Mouse (Mus musculus) cerebellum, postnatal 4 days (tissue): Measurements from ENCODE around the gene Gm10037.
"Not testable (repeated sequence)": the region's sequence is repeated elsewhere in the genome, so short reads cannot be mapped to it uniquely, and the experiment has no call there.

Source experiments
- DNase-seq, 2 experiments: peaks; one replicate each; pipeline ENCODE4 v3.0.0; 2022; ENCODE audit warnings: low spot score in 2 of 2, mixed read lengths in 1 of 2

Gm10037 gene

GRCm38 (mm10) chr13:67830911-67831336 is at the start of gene Gm10037:
Gene Gm10037 (plus strand): TSS chr13:67831106.
- DNase-seq: peak in 1 of 2 experiments; percentile 32

GRCm38 (mm10) chr13:67791921-67792455 is 38.9 kb upstream of the Gm10037 start:
- no peak for DNase-seq

DNA sequence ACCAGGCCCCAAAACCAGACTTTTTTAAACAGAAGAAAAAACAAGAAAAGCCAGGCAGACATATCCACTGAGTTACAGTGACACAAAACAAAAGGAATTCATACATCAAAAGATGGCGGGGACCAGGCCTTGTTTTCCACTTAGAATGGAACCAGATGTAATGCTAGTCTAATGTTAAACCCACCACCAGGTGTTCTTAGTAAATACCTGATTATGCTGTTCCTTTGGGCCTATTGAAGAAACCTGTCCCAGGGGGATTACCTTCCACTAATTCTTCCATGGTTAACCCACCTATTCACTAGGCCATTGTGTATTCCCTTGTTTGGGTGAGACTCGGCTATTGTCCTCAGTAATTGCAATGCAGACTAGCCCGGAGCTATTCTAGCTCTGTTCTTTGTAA is 32.3 kb upstream of the Gm10037 start:
- no peak for DNase-seq

DNA sequence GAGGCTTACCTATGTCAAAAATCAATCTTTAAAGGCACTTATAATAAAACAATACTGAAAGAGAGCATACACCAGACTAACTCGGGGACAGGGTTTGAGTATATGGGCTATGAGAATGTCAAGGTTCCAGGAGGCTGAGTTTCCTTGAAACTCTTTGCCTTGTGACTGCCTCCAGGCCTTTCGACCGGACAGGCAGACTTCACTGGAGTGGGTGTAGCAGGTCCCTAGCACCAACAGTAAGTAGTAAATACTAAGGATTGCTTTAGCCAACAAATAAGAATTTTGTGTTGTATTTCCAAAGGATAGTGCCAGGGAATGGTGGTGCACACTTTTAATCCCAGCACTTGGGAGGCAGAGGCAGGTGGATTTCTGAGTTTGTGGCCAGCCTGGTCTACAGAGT is 31.8 kb upstream of the Gm10037 start:
- not testable (repeated sequence) for DNase-seq

- DNase-seq: no peak
These were observed 19.2 kb upstream of the Gm10037 start for GRCm38 (mm10) chr13:67811651-67812210.

- no peak for DNase-seq
These were observed 17.8 kb upstream of the Gm10037 start for GRCm38 (mm10) chr13:67812961-67813709.

DNA sequence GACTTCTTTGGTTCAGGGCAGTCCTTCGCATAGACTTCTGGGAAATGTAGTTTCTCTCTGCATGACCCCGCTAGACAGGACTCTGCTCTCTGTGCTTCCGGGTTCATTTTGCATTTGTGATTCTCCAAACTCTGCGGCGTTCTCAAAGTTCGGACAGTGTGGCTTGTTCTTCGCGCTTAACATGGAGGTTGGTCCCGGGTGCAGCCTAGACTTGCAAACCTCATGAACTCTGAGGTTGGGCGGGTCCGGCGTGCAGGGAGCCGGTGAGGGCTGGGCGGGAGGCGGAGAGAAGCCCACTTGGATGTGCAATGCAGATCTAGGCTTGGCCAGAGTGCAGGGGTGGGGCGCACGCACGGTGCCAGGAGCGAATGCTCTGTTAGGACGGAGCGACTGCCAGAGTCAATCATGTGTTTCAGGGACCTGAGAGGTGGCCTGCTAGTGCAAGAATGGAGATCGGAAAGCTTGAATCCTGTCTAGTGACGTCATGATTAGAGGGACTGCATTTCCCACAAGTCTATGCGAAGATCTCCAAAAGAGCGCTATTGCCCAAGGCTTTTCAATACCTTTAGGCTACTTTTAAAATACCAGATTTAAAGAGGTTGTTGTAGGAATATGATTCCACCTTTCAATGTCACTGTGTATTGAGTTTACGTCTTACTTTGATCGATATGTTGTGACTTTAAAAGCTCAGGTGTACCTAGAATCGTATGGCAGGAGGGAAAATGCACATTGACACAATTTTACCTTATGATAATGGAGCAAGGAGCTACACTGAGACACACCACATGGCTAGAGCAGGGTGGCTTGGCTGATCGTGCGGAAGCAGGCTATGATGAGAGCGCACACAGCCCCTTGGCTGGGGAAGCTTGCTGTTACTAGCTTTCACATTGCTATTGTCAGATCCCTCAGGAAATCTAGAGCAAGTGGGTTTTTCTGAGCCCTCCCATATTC is 16.9 kb upstream of the Gm10037 start, which contains the start of gene Zfp273:
Gene Zfp273 (plus strand): TSS at position 31 of the 951 bp plus-strand sequence.
- peak; percentile 39 to 66 for DNase-seq

DNA sequence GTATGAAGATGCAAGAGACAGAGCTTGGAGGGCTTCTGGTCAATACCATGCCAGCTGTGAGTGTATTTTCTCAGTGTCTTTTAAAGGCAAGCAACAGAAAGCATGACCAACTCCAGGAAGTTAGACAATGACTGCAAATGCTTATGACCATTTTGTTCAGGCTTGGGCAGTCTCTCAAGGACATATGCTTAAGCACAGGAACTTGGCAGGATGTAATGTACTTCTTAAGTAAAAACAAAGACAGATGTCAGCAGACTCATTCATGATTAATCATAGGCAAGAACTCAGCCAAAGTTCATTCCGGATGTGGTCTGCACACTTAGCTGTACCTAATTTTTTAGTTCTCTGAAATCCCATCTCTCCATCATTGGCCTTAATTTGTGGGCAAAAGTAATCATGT is 12.3 kb upstream of the Gm10037 start:
- DNase-seq: no peak

DNA sequence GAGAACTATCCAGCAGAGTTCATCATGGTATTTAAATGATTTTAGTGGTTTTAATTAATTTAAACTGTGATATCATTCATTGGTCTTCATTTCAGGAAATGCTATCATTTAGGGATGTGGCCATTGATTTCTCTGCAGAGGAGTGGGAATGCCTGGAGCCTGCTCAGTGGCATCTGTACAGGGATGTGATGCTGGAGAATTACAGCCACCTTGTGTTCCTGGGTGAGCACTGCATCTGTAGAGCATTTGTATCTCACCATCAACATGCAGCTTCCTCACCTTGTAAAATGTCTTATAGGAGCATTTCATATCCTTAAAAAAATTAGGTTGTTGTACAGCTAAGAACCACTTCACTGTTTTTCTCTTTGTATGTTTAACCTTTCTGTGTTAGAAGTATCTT is 2.2 kb downstream of the Gm10037 start:
- not testable (repeated sequence) for DNase-seq

DNA sequence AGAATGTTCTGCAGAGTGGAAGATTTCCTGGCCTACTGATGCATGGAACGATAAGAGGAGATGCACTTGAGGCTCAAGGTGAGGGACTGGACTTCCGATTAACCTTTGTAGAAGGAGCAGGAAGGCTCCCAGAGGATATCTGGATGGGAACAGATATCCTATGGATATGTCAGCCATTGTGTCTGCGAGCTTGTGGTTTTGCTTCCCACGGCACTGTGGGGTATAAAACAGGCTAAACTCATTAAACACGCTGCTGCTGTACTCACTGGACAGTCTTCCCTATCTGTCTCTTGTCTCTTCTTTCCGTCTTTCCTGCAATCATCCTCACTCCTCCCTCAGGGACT is 12.8 kb downstream of the Gm10037 start:
- no peak for DNase-seq

- peak in 1 of 2 experiments; percentile 59 for DNase-seq
These were observed 13.4 kb downstream of the Gm10037 start for GRCm38 (mm10) chr13:67844119-67844852.

GRCm38 (mm10) chr13:67844853-67845194 is 13.9 kb downstream of the Gm10037 start:
- DNase-seq: no peak

- no peak for DNase-seq
These were observed 19.5 kb downstream of the Gm10037 start for GRCm38 (mm10) chr13:67850361-67850760.

DNA sequence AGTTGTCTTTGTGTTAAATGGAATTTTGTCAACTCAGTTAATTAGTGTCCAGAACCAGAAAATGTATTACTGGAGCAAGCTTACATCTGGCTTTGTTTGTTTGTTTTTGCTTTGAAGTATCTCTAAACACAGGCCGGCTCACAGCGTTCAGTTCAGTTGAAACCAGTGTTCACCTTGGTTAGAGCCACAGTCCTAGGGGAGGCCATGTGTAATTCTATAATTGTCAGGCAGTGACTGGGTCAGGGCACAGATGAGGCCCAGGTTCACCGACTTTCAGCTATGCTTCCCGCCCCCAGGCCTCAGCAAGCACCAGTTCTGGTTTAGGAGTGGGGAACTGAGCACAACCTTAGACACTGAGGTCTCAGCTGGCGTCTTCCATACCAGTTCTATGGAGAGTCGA is 22.2 kb downstream of the Gm10037 start:
- no peak for DNase-seq

DNA sequence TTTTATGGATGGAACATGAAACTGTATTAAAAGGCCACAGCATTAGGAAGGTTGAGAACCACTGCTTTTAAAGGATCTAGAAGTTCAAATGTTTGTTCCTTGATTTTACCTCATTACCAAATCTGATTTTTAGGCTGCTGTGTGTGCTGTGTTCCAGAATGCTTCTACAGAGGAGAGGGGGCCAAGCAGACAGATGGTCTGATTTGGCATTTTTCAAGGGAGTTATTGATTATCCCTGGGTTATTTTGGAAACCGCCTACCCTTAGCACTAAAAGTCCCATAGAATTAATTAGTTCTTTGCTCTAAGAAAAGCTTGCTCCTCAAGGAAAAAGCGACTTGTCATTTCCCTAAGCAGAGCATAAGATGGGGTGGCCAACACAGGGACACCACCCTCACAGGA is 23.1 kb downstream of the Gm10037 start:
- no peak for DNase-seq

- no peak for DNase-seq
These were observed 26.4 kb downstream of the Gm10037 start for GRCm38 (mm10) chr13:67857317-67857716.

- no peak for DNase-seq
These were observed 31.6 kb downstream of the Gm10037 start for GRCm38 (mm10) chr13:67862508-67862907.

DNA sequence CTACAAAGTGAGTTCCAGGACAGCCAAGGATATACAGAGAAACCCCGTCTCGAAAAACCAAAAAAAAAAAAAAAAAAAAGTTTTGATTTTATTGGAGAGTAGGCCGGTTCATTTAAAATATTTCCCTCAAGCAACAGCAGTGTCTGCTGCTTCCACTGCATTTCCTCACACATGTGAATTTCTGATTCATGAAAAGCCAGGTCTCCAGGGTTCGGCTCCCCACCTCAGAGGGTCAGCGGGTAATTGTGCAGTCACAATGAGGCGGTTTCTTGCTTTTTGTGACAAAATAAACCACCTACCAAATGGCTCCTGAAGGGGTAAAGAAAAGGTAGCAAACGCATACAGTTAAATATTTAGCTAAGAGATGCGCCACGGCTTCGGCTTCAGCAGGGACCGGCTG is 32.1 kb downstream of the Gm10037 start, which contains the start of gene BC048507:
Gene BC048507 (plus strand): TSS at position 301 of the 400 bp plus-strand sequence.
- no peak for DNase-seq

DNA sequence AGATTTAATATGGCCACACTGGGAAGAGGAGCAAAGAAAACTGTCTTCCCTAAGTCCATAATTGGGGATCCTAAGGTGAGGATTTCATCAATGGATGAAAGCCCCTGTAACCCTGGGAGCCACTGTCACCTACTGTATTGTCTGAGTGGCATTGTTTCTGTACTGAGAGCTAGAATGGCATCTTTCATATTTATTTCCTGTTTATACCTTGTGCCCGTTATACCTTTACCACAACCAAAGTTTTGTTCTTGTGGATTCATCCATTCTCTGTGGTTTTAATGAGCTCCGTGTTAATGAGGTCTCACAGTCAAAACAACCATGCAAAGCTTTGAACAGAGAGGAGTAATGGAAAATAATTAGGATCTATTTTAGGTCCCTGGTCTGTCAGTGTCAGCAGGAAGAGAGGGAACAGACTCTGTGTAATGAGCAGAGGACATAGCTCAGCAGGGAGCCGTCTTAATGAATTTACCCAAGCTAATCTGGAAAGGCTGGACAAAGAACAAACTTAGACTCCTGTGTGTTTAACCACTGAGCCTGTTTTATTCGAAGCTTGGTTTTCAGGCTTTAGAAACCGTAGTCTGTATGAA is 34.0 kb downstream of the Gm10037 start:
- no peak for DNase-seq

- DNase-seq: no peak
These were observed 37.0 kb downstream of the Gm10037 start for GRCm38 (mm10) chr13:67867899-67868298.
